8 mouse cellular contexts compared by ENCODE assay signal in the genomic region with DNA sequence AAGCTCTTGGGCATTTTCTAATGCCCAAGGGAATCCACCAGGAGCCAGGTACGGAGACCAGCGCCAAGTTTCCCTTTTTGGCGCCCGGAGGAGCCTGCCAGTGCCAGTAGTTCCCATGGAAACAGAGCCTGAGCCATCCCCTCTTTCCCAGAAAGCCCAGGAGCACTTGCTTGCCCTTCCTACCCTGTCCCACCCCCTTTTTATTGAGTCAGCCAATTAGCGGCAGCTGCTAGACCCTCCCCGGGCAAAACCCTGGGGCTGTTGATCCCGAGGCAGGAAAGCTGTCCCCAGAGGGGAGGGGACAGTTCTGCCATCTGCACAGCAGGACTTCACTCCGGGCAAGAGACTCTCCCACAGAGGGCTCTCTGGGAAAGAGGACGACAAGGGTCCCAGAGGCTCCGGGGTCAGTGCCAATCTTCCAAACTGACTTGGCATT. TPM values are rescaled to one million over a fixed set of nuclear protein-coding genes. Genes with fewer than 3 reads are reported as not detected.
DNase-seq lines count a peak whose midpoint lies in the region; ATAC-seq lines count a peak whose summit lies in the region.

A gene (minus strand): TSS at position 89 of the 436 bp plus-strand sequence.

- H3K27me3 ChIP-seq in kidney, embryonic 16.5 days (ENCODE audit: insufficient read depth, low read length): no peaks in the 10 kb centered on the region
- H3K27me3 ChIP-seq in midbrain, embryonic 16.5 days (ENCODE audit: control insufficient read depth, insufficient read depth, low read depth, low read length): no peaks in the 10 kb centered on the region

- H3K4me2 ChIP-seq in kidney, embryonic 16.5 days (replicated peaks; ENCODE audit: low read depth, low read length): peak within 1 kb of the TSS; percentile 49
- H3K4me2 ChIP-seq in midbrain, embryonic 16.5 days (ENCODE audit: low read length): peak within 1 kb of the TSS; percentile 76

- no peak for DNase-seq in kidney, adult 8-10 months
- DNase-seq in cerebellum, adult 9-11 months: peak; percentile 91
- peak; percentile 75 to 80 for DNase-seq in frontal cortex, postnatal 36 days (ENCODE audit: low spot score in 2 of 2)
- peak; percentile 74 to 82 for DNase-seq in left cerebral cortex, adult 9 months (ENCODE audit: low spot score in 2 of 2)
- no peak for DNase-seq in gastrocnemius, postnatal 10 days

- peak within 1 kb of the TSS; percentile 48 for H3K9ac ChIP-seq in kidney, embryonic 16.5 days (replicated peaks; ENCODE audit: low read length)
- peak within 1 kb of the TSS; percentile 72 for H3K9ac ChIP-seq in midbrain, embryonic 16.5 days (ENCODE audit: low read depth, low read length)

- peak within 1 kb of the TSS; percentile 37 for H3K4me3 ChIP-seq in kidney, embryonic 16.5 days (ENCODE audit: low read length)
- peak within 1 kb of the TSS; percentile 40 for H3K4me3 ChIP-seq in midbrain, embryonic 16.5 days (ENCODE audit: low read depth, low read length)

- H3K4me1 ChIP-seq in kidney, embryonic 16.5 days (ENCODE audit: insufficient read depth, low read length): peaks cover 18% of the 10 kb centered on the region
- H3K4me1 ChIP-seq in midbrain, embryonic 16.5 days (ENCODE audit: control insufficient read depth, insufficient read depth, low read length): peaks cover 44% of the 10 kb centered on the region

- H3K36me3 ChIP-seq in kidney, embryonic 16.5 days (ENCODE audit: insufficient read depth, low read length): no peaks in the 10 kb centered on the region
- H3K36me3 ChIP-seq in midbrain, embryonic 16.5 days (ENCODE audit: control insufficient read depth, insufficient read depth, low read length): no peaks in the 10 kb centered on the region

- H3K9me3 ChIP-seq in kidney, embryonic 16.5 days (ENCODE audit: low read length): no peaks in the 10 kb centered on the region
- H3K9me3 ChIP-seq in midbrain, embryonic 16.5 days (replicated peaks; ENCODE audit: control insufficient read depth, low read length, poor library complexity, severe bottlenecking): no peaks in the 10 kb centered on the region

- ATAC-seq in kidney, embryonic 16.5 days (ENCODE audit: low FRiP score, low TSS enrichment): peak; percentile 76
- ATAC-seq in midbrain, embryonic 16.5 days: peak; percentile 87
- ATAC-seq in CD4-positive, CD25-positive, alpha-beta regulatory T cell, adult 4 months: no peak

- H3K27ac ChIP-seq in kidney, embryonic 16.5 days (ENCODE audit: low read length): no peak within 1 kb of the TSS
- H3K27ac ChIP-seq in midbrain, embryonic 16.5 days (ENCODE audit: low read length): peak within 1 kb of the TSS; percentile 85

- WGBS in kidney, embryonic 16.5 days: 3% methylated on average over 10 of the region's 10 CpGs
- 1% methylated on average over 10 of the region's 10 CpGs for WGBS in midbrain, embryonic 16.5 days

RNA-seq across cellular contexts. Expression of the gene that starts here (rescaled TPM):
- 3.4 and 4.7 TPM in 2 replicates for polyA plus RNA-seq in kidney, embryonic 16.5 days (2015; fragmentation: Nextera tagmentation; extraction: Ambion mirVana)
- polyA plus RNA-seq in midbrain, embryonic 16.5 days (2015; fragmentation: Nextera tagmentation; extraction: Ambion mirVana): 9.1 and 13.0 TPM in 2 replicates
- not detected for polyA plus RNA-seq in CD4-positive, CD25-positive, alpha-beta regulatory T cell, adult 4 months (2017; shearing (Covaris generic))
- under 1 TPM; 0.49 to 0.59 TPM for total RNA-seq in gastrocnemius, postnatal 10 days (2021)

Comparison
In these comparisons a context has a peak if more than half of its experiments do, and no peak if none do; other contexts are left out.
1. DNase-seq: peak in cerebellum, adult 9-11 months (single experiment), frontal cortex, postnatal 36 days (2 of 2) and left cerebral cortex, adult 9 months (2 of 2); none in kidney, adult 8-10 months (0 of 2) and gastrocnemius, postnatal 10 days (single experiment).